27 mouse cellular contexts compared by ENCODE assay signal in the genomic region with DNA sequence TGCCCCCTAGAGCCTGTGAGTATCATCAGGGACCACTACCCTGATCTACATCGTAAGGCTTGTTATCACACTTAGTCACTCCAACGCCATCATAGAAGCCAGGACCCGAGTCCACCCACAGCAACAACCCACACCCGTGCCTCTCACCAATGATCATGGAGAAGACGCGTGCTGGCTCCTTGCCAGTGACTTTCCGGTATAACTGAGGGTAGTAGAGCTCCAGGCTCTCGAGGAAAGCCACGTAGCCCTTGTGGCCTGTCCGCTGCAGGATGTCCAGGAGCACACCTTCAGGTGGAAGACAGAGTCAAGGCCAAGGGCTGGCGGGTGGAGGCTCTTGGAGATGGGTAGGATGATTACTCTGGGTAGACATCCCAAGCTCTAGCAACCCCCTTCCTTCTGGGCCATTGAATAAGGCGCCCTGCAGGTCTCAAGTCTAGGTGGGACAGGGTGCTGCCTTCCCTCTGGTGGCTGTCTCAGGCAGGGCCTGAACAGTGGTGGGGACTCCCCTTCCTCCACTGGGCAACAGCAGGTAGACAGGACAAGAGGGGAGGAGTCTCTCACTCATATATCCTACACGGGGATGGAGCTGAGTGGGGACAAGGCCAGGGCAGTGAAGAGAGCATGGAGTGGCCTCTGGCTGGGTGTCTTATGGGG. TPM values are rescaled to one million over a fixed set of nuclear protein-coding genes. Genes with fewer than 3 reads are reported as not detected.
DNase-seq lines count a peak whose midpoint lies in the region; ATAC-seq and TF ChIP-seq lines count a peak whose summit lies in the region.
"Had no signal": no experiment of that assay in that cellular context is flagged by ENCODE, and none has a peak within 500 bp of the region (broad histone marks: within the 10 kb centered on the region; RNA-seq: fewer than 3 reads in every experiment).

No protein-coding gene starts in this region.

- H3K4me2 ChIP-seq in heart, embryonic 12.5 days, result no peak overlapping the region
- no peak overlapping the region for H3K4me2 ChIP-seq in liver, embryonic 14.5 days (ENCODE audit: low read depth)
- H3K4me2 ChIP-seq in liver, embryonic 11.5 days, result no peak overlapping the region
- H3K4me2 ChIP-seq in stomach, embryonic 15.5 days, result no peak overlapping the region
- H3K4me2 ChIP-seq in stomach, postnatal 0 days (replicated peaks; ENCODE audit: low read depth), result no peak overlapping the region
- H3K4me2 ChIP-seq: embryonic facial prominence, embryonic 15.5 days; heart, embryonic 13.5 days; hindbrain, embryonic 14.5 days; limb, embryonic 13.5 days; midbrain, embryonic 12.5 days; neural tube, embryonic 15.5 days had no signal

- no peak overlapping the region for H3K27ac ChIP-seq in heart, embryonic 12.5 days (ENCODE audit: poor library complexity, severe bottlenecking)
- H3K27ac ChIP-seq in liver, embryonic 14.5 days, result no peak overlapping the region
- no peak overlapping the region for H3K27ac ChIP-seq in liver, embryonic 11.5 days (ENCODE audit: low read depth, low read length)
- no peak overlapping the region for H3K27ac ChIP-seq in stomach, embryonic 15.5 days
- no peak overlapping the region for H3K27ac ChIP-seq in stomach, postnatal 0 days (replicated peaks)
- H3K27ac ChIP-seq: embryonic facial prominence, embryonic 15.5 days; heart, embryonic 13.5 days; hindbrain, embryonic 14.5 days; limb, embryonic 13.5 days; midbrain, embryonic 12.5 days; neural tube, embryonic 15.5 days had no signal

- intact Hi-C loops in heart, postnatal 25 days (cut with DNase I), result no loop called here

- ATAC-seq in heart, embryonic 12.5 days (ENCODE audit: insufficient number of reproducible peaks, low FRiP score), result peak; percentile 18; the same call in 1 of the 2 replicates
- ATAC-seq in liver, embryonic 14.5 days (ENCODE audit: insufficient read depth), result peak; percentile 8; the same call in 1 of the 2 replicates
- no peak for ATAC-seq in liver, embryonic 11.5 days (replicated peaks; ENCODE audit: low FRiP score)
- ATAC-seq in stomach, embryonic 15.5 days (ENCODE audit: insufficient read depth, low FRiP score, low read depth), result 0 out of 2 replicates have a peak, but pooled peaks have one; percentile 11
- no peak for ATAC-seq in stomach, postnatal 0 days (ENCODE audit: low FRiP score, low TSS enrichment)
- no peak for ATAC-seq in CD4-positive, CD25-positive, alpha-beta regulatory T cell, adult 4 months
- ATAC-seq: activated CD4-positive, CD25-positive, alpha-beta regulatory T cell, adult 4 months; forebrain, embryonic 14.5 days; inflammation-experienced regulatory T-cells, adult 6 months had no signal

- no peak for TF ChIP-seq CTCF in liver, embryonic 14.5 days (IDR thresholded peaks at IDR 0.05; ENCODE audit: low read depth)
- no peak for TF ChIP-seq CTCF in stomach, postnatal 0 days (IDR thresholded peaks at IDR 0.05; ENCODE audit: low read depth)

- no peak for DNase-seq in heart, postnatal 25 days (ENCODE audit: low spot score)
- DNase-seq in liver, embryonic 14.5 days (ENCODE audit: low read depth in 3 of 3, low spot score in 3 of 3), result no peak
- no peak for DNase-seq in liver, embryonic 11.5 days (ENCODE audit: low spot score)
- DNase-seq in stomach, postnatal 0 days (ENCODE audit: low spot score), result no peak
- DNase-seq: adrenal gland, adult 8-10 months; gastrocnemius, adult 2 months; heart, postnatal 14 days; kidney, adult 8-10 months; kidney, postnatal 25 days; lung, adult 18-20 months; lung, postnatal 10 days; right cerebral cortex, adult 18-20 months; right cerebral cortex, postnatal 4 days; thymus, adult 18-20 months had no signal

- H3K9ac ChIP-seq in heart, embryonic 12.5 days, result no peak overlapping the region
- H3K9ac ChIP-seq in liver, embryonic 14.5 days (replicated peaks), result no peak overlapping the region
- H3K9ac ChIP-seq in liver, embryonic 11.5 days (ENCODE audit: low read depth, low read length), result no peak overlapping the region
- no peak overlapping the region for H3K9ac ChIP-seq in stomach, embryonic 15.5 days
- H3K9ac ChIP-seq in stomach, postnatal 0 days (ENCODE audit: low read length), result no peak overlapping the region
- H3K9ac ChIP-seq: embryonic facial prominence, embryonic 15.5 days; heart, embryonic 13.5 days; hindbrain, embryonic 14.5 days; limb, embryonic 13.5 days; midbrain, embryonic 12.5 days; neural tube, embryonic 15.5 days had no signal

- no peak for TF ChIP-seq EP300 in liver, embryonic 14.5 days (IDR thresholded peaks at IDR 0.05; ENCODE audit: low read depth)
- no peak for TF ChIP-seq EP300 in stomach, postnatal 0 days (optimal IDR thresholded peaks at IDR 0.05)

- H3K4me1 ChIP-seq in heart, embryonic 12.5 days (replicated peaks), result no peaks in the 10 kb centered on the region
- H3K4me1 ChIP-seq in liver, embryonic 14.5 days (replicated peaks; ENCODE audit: control insufficient read depth in 2 of 2, insufficient read depth in 2 of 2, low read length in 1 of 2), result no peaks in the 10 kb centered on the region
- H3K4me1 ChIP-seq in liver, embryonic 11.5 days (replicated peaks; ENCODE audit: control insufficient read depth, insufficient read depth, low read length), result no peaks in the 10 kb centered on the region
- H3K4me1 ChIP-seq in stomach, embryonic 15.5 days, result no peaks in the 10 kb centered on the region
- H3K4me1 ChIP-seq in stomach, postnatal 0 days (replicated peaks; ENCODE audit: control insufficient read depth, insufficient read depth), result no peaks in the 10 kb centered on the region
- H3K4me1 ChIP-seq: heart, embryonic 13.5 days; limb, embryonic 13.5 days; midbrain, embryonic 12.5 days had no signal

- no peaks in the 10 kb centered on the region for H3K9me3 ChIP-seq in heart, embryonic 12.5 days (replicated peaks)
- no peaks in the 10 kb centered on the region for H3K9me3 ChIP-seq in liver, embryonic 14.5 days (ENCODE audit: control insufficient read depth, low read length)
- no peaks in the 10 kb centered on the region for H3K9me3 ChIP-seq in liver, embryonic 11.5 days (ENCODE audit: control insufficient read depth, low read length)
- H3K9me3 ChIP-seq in stomach, embryonic 15.5 days, result no peaks in the 10 kb centered on the region
- no peaks in the 10 kb centered on the region for H3K9me3 ChIP-seq in stomach, postnatal 0 days (ENCODE audit: control insufficient read depth, low read length)
- H3K9me3 ChIP-seq: embryonic facial prominence, embryonic 15.5 days; heart, embryonic 13.5 days; limb, embryonic 13.5 days; midbrain, embryonic 12.5 days; neural tube, embryonic 15.5 days had no signal

- H3K36me3 ChIP-seq in heart, embryonic 12.5 days, result peaks cover 14% of the 10 kb centered on the region
- no peaks in the 10 kb centered on the region for H3K36me3 ChIP-seq in liver, embryonic 14.5 days (replicated peaks; ENCODE audit: control insufficient read depth, insufficient read depth, low read depth)
- no peaks in the 10 kb centered on the region; the same call in 1 of the 2 replicates for H3K36me3 ChIP-seq in liver, embryonic 11.5 days (ENCODE audit: control insufficient read depth, insufficient read depth, low read length)
- no peaks in the 10 kb centered on the region for H3K36me3 ChIP-seq in stomach, embryonic 15.5 days
- peaks cover 4% of the 10 kb centered on the region; the same call in 1 of the 2 replicates for H3K36me3 ChIP-seq in stomach, postnatal 0 days (ENCODE audit: control insufficient read depth, insufficient read depth, low read length)

- 82% methylated on average over 13 of the region's 13 CpGs for WGBS in heart, embryonic 12.5 days
- WGBS in liver, embryonic 14.5 days (ENCODE audit: insufficient replicate concordance), result 65% methylated on average over 13 of the region's 13 CpGs
- WGBS in liver, embryonic 11.5 days, result 81% methylated on average over 13 of the region's 13 CpGs
- 85% methylated on average over 13 of the region's 13 CpGs for WGBS in stomach, embryonic 15.5 days
- WGBS in stomach, postnatal 0 days, result 84% methylated on average over 13 of the region's 13 CpGs

- no peak overlapping the region for H3K4me3 ChIP-seq in heart, embryonic 12.5 days
- no peak overlapping the region for H3K4me3 ChIP-seq in liver, embryonic 14.5 days (ENCODE audit: insufficient read depth in 1 of 2, low read depth in 2 of 2, low read length in 2 of 2)
- H3K4me3 ChIP-seq in liver, embryonic 11.5 days (ENCODE audit: low read depth, low read length), result no peak overlapping the region
- no peak overlapping the region for H3K4me3 ChIP-seq in stomach, embryonic 15.5 days (replicated peaks)
- H3K4me3 ChIP-seq in stomach, postnatal 0 days (ENCODE audit: low read depth, low read length), result no peak overlapping the region
- H3K4me3 ChIP-seq: embryonic facial prominence, embryonic 15.5 days; heart, embryonic 13.5 days; limb, embryonic 13.5 days; midbrain, embryonic 12.5 days; myocyte; neural tube, embryonic 15.5 days had no signal

- 0 out of 2 replicates have a peak, but pooled peaks cover under 1% of the 10 kb centered on the region for H3K27me3 ChIP-seq in heart, embryonic 12.5 days (replicated peaks)
- H3K27me3 ChIP-seq in liver, embryonic 14.5 days (ENCODE audit: control insufficient read depth, insufficient read depth, low read length), result no peaks in the 10 kb centered on the region
- no peaks in the 10 kb centered on the region for H3K27me3 ChIP-seq in liver, embryonic 11.5 days (replicated peaks; ENCODE audit: control insufficient read depth, insufficient read depth, low read length)
- H3K27me3 ChIP-seq in stomach, embryonic 15.5 days (replicated peaks), result no peaks in the 10 kb centered on the region
- no peaks in the 10 kb centered on the region for H3K27me3 ChIP-seq in stomach, postnatal 0 days (ENCODE audit: control insufficient read depth, insufficient read depth, low read length)
- H3K27me3 ChIP-seq: embryonic facial prominence, embryonic 15.5 days; heart, embryonic 13.5 days; limb, embryonic 13.5 days; midbrain, embryonic 12.5 days; neural tube, embryonic 15.5 days had no signal

RNA-seq across cellular contexts. Expression of a gene that starts 1.9 kb away (rescaled TPM):
- 0.56 and 0.58 TPM in 2 replicates for polyA plus RNA-seq in heart, embryonic 12.5 days (2016; fragmentation: Nextera tagmentation; extraction: Ambion mirVana)
- total RNA-seq in heart, postnatal 25 days (2021), result 1 to 10 TPM; 1.8 to 1.9 TPM
- 6.4 and 6.8 TPM in 2 replicates for polyA plus RNA-seq in liver, embryonic 14.5 days (2012; rRNA removed)
- 1.1 and 2.3 TPM in 2 replicates for polyA plus RNA-seq in liver, embryonic 14.5 days (2014; fragmentation: Nextera tagmentation; extraction: Ambion mirVana)
- polyA plus RNA-seq in liver, embryonic 11.5 days (2014; fragmentation: Nextera tagmentation; extraction: Ambion mirVana), result 1.1 and 1.7 TPM in 2 replicates
- 1.6 and 1.8 TPM in 2 replicates for polyA plus RNA-seq in stomach, embryonic 15.5 days (2015; fragmentation: Nextera tagmentation; extraction: Ambion mirVana)
- polyA plus RNA-seq in stomach, postnatal 0 days (2015; fragmentation: Nextera tagmentation; extraction: Ambion mirVana), result 0.51 and 0.55 TPM in 2 replicates
- polyA plus RNA-seq in CD4-positive, CD25-positive, alpha-beta regulatory T cell, adult 4 months (2017; shearing (Covaris generic)), result under 1 TPM; 0.65 to 0.85 TPM

RNA-seq across cellular contexts. Expression of a gene that starts 6.9 kb away (rescaled TPM):
- 31.4 and 33.7 TPM in 2 replicates for polyA plus RNA-seq in heart, embryonic 12.5 days (2016; fragmentation: Nextera tagmentation; extraction: Ambion mirVana)
- 10 to 100 TPM; 20.0 to 21.8 TPM for total RNA-seq in heart, postnatal 25 days (2021)
- polyA plus RNA-seq in liver, embryonic 14.5 days (2012; rRNA removed), result 7.6 and 7.8 TPM in 2 replicates
- polyA plus RNA-seq in liver, embryonic 14.5 days (2014; fragmentation: Nextera tagmentation; extraction: Ambion mirVana), result 7.0 and 8.4 TPM in 2 replicates
- polyA plus RNA-seq in liver, embryonic 11.5 days (2014; fragmentation: Nextera tagmentation; extraction: Ambion mirVana), result 23.0 and 23.8 TPM in 2 replicates
- polyA plus RNA-seq in stomach, embryonic 15.5 days (2015; fragmentation: Nextera tagmentation; extraction: Ambion mirVana), result 22.2 and 25.1 TPM in 2 replicates
- polyA plus RNA-seq in stomach, postnatal 0 days (2015; fragmentation: Nextera tagmentation; extraction: Ambion mirVana), result 15.1 and 16.6 TPM in 2 replicates
- polyA plus RNA-seq in CD4-positive, CD25-positive, alpha-beta regulatory T cell, adult 4 months (2017; shearing (Covaris generic)), result 1 to 10 TPM; 6.4 to 7.1 TPM

RNA-seq across cellular contexts. Expression of a gene that starts 21.7 kb away (rescaled TPM):
- polyA plus RNA-seq in heart, embryonic 12.5 days (2016; fragmentation: Nextera tagmentation; extraction: Ambion mirVana), result 20.4 and 23.5 TPM in 2 replicates
- total RNA-seq in heart, postnatal 25 days (2021), result 10 to 100 TPM in 1 of 2 experiments, 1 to 10 TPM in 1; 8.9 to 11.2 TPM
- 10.7 and 11.0 TPM in 2 replicates for polyA plus RNA-seq in liver, embryonic 14.5 days (2012; rRNA removed)
- polyA plus RNA-seq in liver, embryonic 14.5 days (2014; fragmentation: Nextera tagmentation; extraction: Ambion mirVana), result 6.3 and 6.6 TPM in 2 replicates
- polyA plus RNA-seq in liver, embryonic 11.5 days (2014; fragmentation: Nextera tagmentation; extraction: Ambion mirVana), result 36.4 and 41.6 TPM in 2 replicates
- 23.5 and 25.9 TPM in 2 replicates for polyA plus RNA-seq in stomach, embryonic 15.5 days (2015; fragmentation: Nextera tagmentation; extraction: Ambion mirVana)
- polyA plus RNA-seq in stomach, postnatal 0 days (2015; fragmentation: Nextera tagmentation; extraction: Ambion mirVana), result 7.4 and 9.5 TPM in 2 replicates
- 10 to 100 TPM; 25.6 to 56.4 TPM for polyA plus RNA-seq in CD4-positive, CD25-positive, alpha-beta regulatory T cell, adult 4 months (2017; shearing (Covaris generic))

RNA-seq across cellular contexts. Expression of a gene that starts 30.3 kb away (rescaled TPM):
- 91.7 and 95.5 TPM in 2 replicates for polyA plus RNA-seq in heart, embryonic 12.5 days (2016; fragmentation: Nextera tagmentation; extraction: Ambion mirVana)
- total RNA-seq in heart, postnatal 25 days (2021), result 10 to 100 TPM; 49.1 to 50.1 TPM
- 26.3 and 35.3 TPM in 2 replicates for polyA plus RNA-seq in liver, embryonic 14.5 days (2012; rRNA removed)
- 36.0 and 41.6 TPM in 2 replicates for polyA plus RNA-seq in liver, embryonic 14.5 days (2014; fragmentation: Nextera tagmentation; extraction: Ambion mirVana)
- polyA plus RNA-seq in liver, embryonic 11.5 days (2014; fragmentation: Nextera tagmentation; extraction: Ambion mirVana), result 94.4 and 95.7 TPM in 2 replicates
- 103 TPM in 2 replicates for polyA plus RNA-seq in stomach, embryonic 15.5 days (2015; fragmentation: Nextera tagmentation; extraction: Ambion mirVana)
- polyA plus RNA-seq in stomach, postnatal 0 days (2015; fragmentation: Nextera tagmentation; extraction: Ambion mirVana), result 52.6 and 58.9 TPM in 2 replicates
- polyA plus RNA-seq in CD4-positive, CD25-positive, alpha-beta regulatory T cell, adult 4 months (2017; shearing (Covaris generic)), result 10 to 100 TPM; 38.2 to 38.9 TPM

RNA-seq across cellular contexts. Expression of a gene that starts 30.3 kb away (rescaled TPM):
- polyA plus RNA-seq in heart, embryonic 12.5 days (2016; fragmentation: Nextera tagmentation; extraction: Ambion mirVana), result 142 and 145 TPM in 2 replicates
- 100 to 1,000 TPM; 129 to 130 TPM for total RNA-seq in heart, postnatal 25 days (2021)
- polyA plus RNA-seq in liver, embryonic 14.5 days (2012; rRNA removed), result 32.5 and 41.8 TPM in 2 replicates
- polyA plus RNA-seq in liver, embryonic 14.5 days (2014; fragmentation: Nextera tagmentation; extraction: Ambion mirVana), result 45.5 and 50.1 TPM in 2 replicates
- polyA plus RNA-seq in liver, embryonic 11.5 days (2014; fragmentation: Nextera tagmentation; extraction: Ambion mirVana), result 147 and 150 TPM in 2 replicates
- 86.8 and 97.9 TPM in 2 replicates for polyA plus RNA-seq in stomach, embryonic 15.5 days (2015; fragmentation: Nextera tagmentation; extraction: Ambion mirVana)
- polyA plus RNA-seq in stomach, postnatal 0 days (2015; fragmentation: Nextera tagmentation; extraction: Ambion mirVana), result 53.3 and 55.4 TPM in 2 replicates
- polyA plus RNA-seq in CD4-positive, CD25-positive, alpha-beta regulatory T cell, adult 4 months (2017; shearing (Covaris generic)), result 100 to 1,000 TPM in 1 of 2 experiments, 10 to 100 TPM in 1; 84.7 to 128 TPM

Comparison
In these comparisons a context has a peak if more than half of its experiments do, and no peak if none do; other contexts are left out.
1. ATAC-seq: peak in heart, embryonic 12.5 days (single experiment), liver, embryonic 14.5 days (single experiment) and stomach, embryonic 15.5 days (single experiment); none in liver, embryonic 11.5 days (single experiment), stomach, postnatal 0 days (single experiment) and CD4-positive, CD25-positive, alpha-beta regulatory T cell, adult 4 months (single experiment).